Mouse (Mus musculus) lung, adult 2 months (tissue): ENCODE measurements around the gene Kmt2d.

Experiments
- CTCF ChIP-seq: fragments of 200-500 bp; IDR thresholded peaks from 2 replicates; pipeline ENCODE4 v1.5.1; 2011; ENCODE audit warnings: mild to moderate bottlenecking, low read length, control low read depth; ENCODE audit not compliant: insufficient read depth
- POLR2A ChIP-seq: fragments of 200-500 bp; IDR thresholded peaks from 2 replicates; pipeline ENCODE4 v1.6.1; 2011; ENCODE audit warnings: low read depth, mild to moderate bottlenecking, control low read depth, low read length, borderline replicate concordance; ENCODE audit errors: extremely low read depth

DNA sequence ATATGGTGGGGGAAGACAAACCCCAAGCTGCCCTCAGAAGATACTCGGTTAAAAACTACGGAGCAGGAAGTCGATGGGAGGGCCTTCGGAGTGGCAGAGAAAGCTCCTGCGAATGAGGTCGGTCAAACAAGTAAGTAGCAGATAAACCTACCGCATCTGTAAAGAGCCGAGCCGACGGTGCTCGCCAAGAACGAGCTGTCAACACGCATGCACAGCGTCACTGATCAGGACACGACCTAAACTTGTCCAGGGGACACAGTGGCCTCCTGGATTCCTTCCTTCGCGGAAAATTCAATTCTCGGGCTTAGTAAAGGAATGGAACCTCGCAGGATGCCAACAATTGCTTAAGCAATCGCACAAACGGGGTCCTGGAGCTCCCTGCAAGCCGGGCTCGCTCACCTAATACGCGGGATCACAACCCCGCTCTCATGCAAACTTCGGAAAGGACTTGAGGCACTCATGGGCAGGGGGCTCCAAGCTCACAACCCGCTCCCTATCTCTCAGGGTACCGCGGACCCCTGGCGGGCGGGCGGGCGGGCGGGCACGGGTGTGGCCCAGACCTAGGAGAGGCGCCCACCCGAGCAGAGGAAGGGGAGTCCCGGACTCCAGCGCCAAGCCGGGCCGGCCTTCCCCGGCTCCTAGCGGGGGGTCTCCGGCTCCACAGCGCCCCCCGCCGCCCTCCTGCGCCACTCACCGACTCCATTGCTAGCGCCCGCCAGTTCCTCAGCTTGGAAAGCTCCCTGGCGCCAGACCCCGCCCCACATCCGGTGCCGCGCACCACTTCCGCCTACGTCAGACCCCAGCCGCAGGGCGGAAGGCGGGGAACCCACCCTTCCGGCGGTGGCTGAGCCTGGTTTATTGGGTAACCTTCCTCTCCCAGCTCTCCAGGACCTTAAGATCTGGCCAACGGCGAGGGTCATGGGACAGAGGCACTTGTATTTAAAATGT is 40.0 kb downstream of the Kmt2d start, which contains the start of gene Prkag1:
- TF ChIP-seq CTCF (no peak), POLR2A (peak; percentile 83; the same call in 1 of the 2 replicates)
